Mouse (Mus musculus) kidney, adult 2 months (tissue): ENCODE measurements around the gene Nrxn3.

ENCODE experiments used
- CTCF ChIP-seq: fragments of 200-500 bp; conservative IDR thresholded peaks from 2 replicates; pipeline ENCODE4 v1.5.1; 2011; ENCODE audit warnings: low read depth, mild to moderate bottlenecking, control low read depth, low read length, moderate library complexity, mixed read lengths; ENCODE audit not compliant: insufficient read depth, insufficient read length
- POLR2A ChIP-seq: fragments of 200-500 bp; IDR thresholded peaks from one replicate; pipeline ENCODE4 v1.6.1; 2011; ENCODE audit warnings: low read depth, low read length, control low read depth

- no peak for TF ChIP-seq POLR2A
- TF ChIP-seq CTCF = no peak
These were observed 371.3 kb downstream of the Nrxn3 start for GRCm38 (mm10) chr12:89093806-89094479.
